22 mouse cellular contexts compared by ENCODE assay signal in the genomic region with DNA sequence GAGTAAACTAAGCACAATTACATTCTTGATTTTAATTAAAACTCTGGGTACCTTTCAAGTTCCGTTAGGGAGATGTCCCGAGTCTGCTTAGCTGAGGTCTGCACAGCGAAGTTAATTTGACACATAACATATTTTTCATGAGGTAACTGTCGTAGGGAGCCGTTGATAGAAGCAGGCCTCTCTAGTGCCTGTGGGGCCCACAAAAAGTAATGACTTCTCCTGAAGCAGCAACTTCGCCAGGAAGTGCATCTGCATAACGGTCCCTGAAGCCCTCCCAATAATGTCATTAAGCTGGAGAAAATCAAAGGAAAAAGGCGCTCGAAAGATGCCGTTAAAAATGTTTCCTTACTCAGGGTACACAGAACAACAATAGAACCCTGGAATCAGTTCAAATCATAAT.
A peak's percentile ranks its signal among the peaks of the same experiment; 100 is the strongest.
DNase-seq lines count a peak whose midpoint lies in the region; ATAC-seq and TF ChIP-seq lines count a peak whose summit lies in the region.
"Had no signal": no experiment of that assay in that cellular context is flagged by ENCODE, and none has a peak within 500 bp of the region (broad histone marks: within the 10 kb centered on the region; RNA-seq: fewer than 3 reads in every experiment).

No protein-coding gene starts in this region.

- peak overlapping the region; percentile 61; the same call in 1 of the 2 replicates for H3K27ac ChIP-seq in hindbrain, embryonic 13.5 days
- H3K27ac ChIP-seq in hindbrain, embryonic 12.5 days, result no peak overlapping the region
- H3K27ac ChIP-seq in hindbrain, postnatal 0 days, result no peak overlapping the region
- no peak overlapping the region for H3K27ac ChIP-seq in midbrain, embryonic 16.5 days (ENCODE audit: low read length)
- H3K27ac ChIP-seq: forebrain, embryonic 13.5 days; heart, embryonic 10.5 days; layer of hippocampus, adult 2 months; liver, embryonic 14.5 days; lung, embryonic 15.5 days; midbrain, embryonic 12.5 days had no signal

- no peak for TF ChIP-seq CTCF in brain, embryonic 14.5 days (IDR thresholded peaks at IDR 0.05; ENCODE audit: borderline replicate concordance, extremely low read depth, insufficient read depth, insufficient read length)
- no peak for TF ChIP-seq CTCF in hindbrain, postnatal 0 days (IDR thresholded peaks at IDR 0.05; ENCODE audit: low read depth)

- ATAC-seq in hindbrain, embryonic 13.5 days (ENCODE audit: low FRiP score), result 0 out of 2 replicates have a peak, but pooled peaks have one; percentile 32
- ATAC-seq in hindbrain, embryonic 12.5 days (ENCODE audit: low FRiP score), result no peak
- 0 out of 2 replicates have a peak, but pooled peaks have one; percentile 45 for ATAC-seq in hindbrain, postnatal 0 days
- ATAC-seq in midbrain, embryonic 16.5 days, result 0 out of 2 replicates have a peak, but pooled peaks have one; percentile 45

- WGBS in hindbrain, embryonic 13.5 days, result 52% methylated on average over 10 of the region's 10 CpGs
- WGBS in hindbrain, embryonic 12.5 days, result 70% methylated on average over 10 of the region's 10 CpGs
- 32% methylated on average over 10 of the region's 10 CpGs for WGBS in hindbrain, postnatal 0 days
- 59% methylated on average over 10 of the region's 10 CpGs for WGBS in midbrain, embryonic 16.5 days

- no peak overlapping the region for H3K4me3 ChIP-seq in hindbrain, embryonic 13.5 days
- no peak overlapping the region for H3K4me3 ChIP-seq in hindbrain, embryonic 12.5 days
- H3K4me3 ChIP-seq in hindbrain, postnatal 0 days (ENCODE audit: low read length), result no peak overlapping the region
- no peak overlapping the region for H3K4me3 ChIP-seq in midbrain, embryonic 16.5 days (ENCODE audit: low read depth, low read length)
- H3K4me3 ChIP-seq: erythroblast, embryonic 14.5 days; forebrain, embryonic 13.5 days; heart, embryonic 10.5 days; layer of hippocampus, adult 2 months; lung, embryonic 15.5 days; midbrain, embryonic 12.5 days had no signal

- peak; percentile 45 for DNase-seq in brain, embryonic 14.5 days (ENCODE audit: low read depth)
- DNase-seq in hindbrain, postnatal 0 days (ENCODE audit: low spot score), result peak; percentile 39
- DNase-seq in ovary, postnatal 36 days (ENCODE audit: low spot score), result no peak
- DNase-seq in frontal cortex, adult 2 months (ENCODE audit: extremely low spot score in 1 of 2, low spot score in 1 of 2), result no peak
- DNase-seq: adrenal gland, postnatal 36 days; B cell, adult 2 months; gastrocnemius, postnatal 36 days; kidney, adult 18-20 months; kidney, postnatal 10 days; lung, postnatal 4 days; right cerebral cortex, postnatal 25 days; thymus, adult 2 months had no signal

- peaks cover 16% of the 10 kb centered on the region for H3K4me1 ChIP-seq in hindbrain, embryonic 13.5 days (replicated peaks)
- peaks cover 6% of the 10 kb centered on the region; the same call in 1 of the 2 replicates for H3K4me1 ChIP-seq in hindbrain, embryonic 12.5 days
- peaks cover 5% of the 10 kb centered on the region; the same call in 1 of the 2 replicates for H3K4me1 ChIP-seq in hindbrain, postnatal 0 days (ENCODE audit: insufficient read depth, low read length)
- peaks cover 9% of the 10 kb centered on the region for H3K4me1 ChIP-seq in midbrain, embryonic 16.5 days (ENCODE audit: control insufficient read depth, insufficient read depth, low read length)
- H3K4me1 ChIP-seq: heart, embryonic 10.5 days; lung, embryonic 15.5 days had no signal

- H3K36me3 ChIP-seq in hindbrain, embryonic 13.5 days, result no peaks in the 10 kb centered on the region
- no peaks in the 10 kb centered on the region for H3K36me3 ChIP-seq in hindbrain, embryonic 12.5 days
- H3K36me3 ChIP-seq in hindbrain, postnatal 0 days (ENCODE audit: insufficient read depth, low read length), result no peaks in the 10 kb centered on the region
- no peaks in the 10 kb centered on the region for H3K36me3 ChIP-seq in midbrain, embryonic 16.5 days (ENCODE audit: control insufficient read depth, insufficient read depth, low read length)
- H3K36me3 ChIP-seq: heart, embryonic 10.5 days; lung, embryonic 15.5 days; midbrain, embryonic 12.5 days had no signal

- no peak overlapping the region for H3K9ac ChIP-seq in hindbrain, embryonic 13.5 days
- H3K9ac ChIP-seq in hindbrain, embryonic 12.5 days, result no peak overlapping the region
- H3K9ac ChIP-seq in hindbrain, postnatal 0 days (replicated peaks; ENCODE audit: low read length), result no peak overlapping the region
- no peak overlapping the region for H3K9ac ChIP-seq in midbrain, embryonic 16.5 days (ENCODE audit: low read depth, low read length)
- H3K9ac ChIP-seq: forebrain, embryonic 13.5 days; liver, embryonic 14.5 days; lung, embryonic 15.5 days; midbrain, embryonic 12.5 days had no signal

- no peaks in the 10 kb centered on the region for H3K9me3 ChIP-seq in hindbrain, embryonic 13.5 days
- H3K9me3 ChIP-seq in hindbrain, embryonic 12.5 days (replicated peaks), result no peaks in the 10 kb centered on the region
- no peaks in the 10 kb centered on the region for H3K9me3 ChIP-seq in hindbrain, postnatal 0 days (ENCODE audit: low read length)
- no peaks in the 10 kb centered on the region for H3K9me3 ChIP-seq in midbrain, embryonic 16.5 days (replicated peaks; ENCODE audit: control insufficient read depth, low read length, poor library complexity, severe bottlenecking)
- H3K9me3 ChIP-seq: forebrain, embryonic 13.5 days; heart, embryonic 10.5 days; lung, embryonic 15.5 days; midbrain, embryonic 12.5 days had no signal

- no peak overlapping the region for H3K4me2 ChIP-seq in hindbrain, embryonic 13.5 days
- no peak overlapping the region for H3K4me2 ChIP-seq in hindbrain, embryonic 12.5 days (replicated peaks)
- H3K4me2 ChIP-seq in hindbrain, postnatal 0 days (ENCODE audit: low read depth, low read length), result no peak overlapping the region
- no peak overlapping the region for H3K4me2 ChIP-seq in midbrain, embryonic 16.5 days (ENCODE audit: low read length)
- H3K4me2 ChIP-seq: forebrain, embryonic 13.5 days; lung, embryonic 15.5 days; midbrain, embryonic 12.5 days had no signal

- no peaks in the 10 kb centered on the region for H3K27me3 ChIP-seq in hindbrain, embryonic 13.5 days
- no peaks in the 10 kb centered on the region for H3K27me3 ChIP-seq in hindbrain, embryonic 12.5 days
- no peaks in the 10 kb centered on the region for H3K27me3 ChIP-seq in hindbrain, postnatal 0 days (ENCODE audit: insufficient read depth, low read length)
- H3K27me3 ChIP-seq in midbrain, embryonic 16.5 days (ENCODE audit: control insufficient read depth, insufficient read depth, low read depth, low read length), result no peaks in the 10 kb centered on the region
- H3K27me3 ChIP-seq: forebrain, embryonic 13.5 days; lung, embryonic 15.5 days; midbrain, embryonic 12.5 days had no signal

- TF ChIP-seq POLR2A in brain, embryonic 14.5 days (IDR thresholded peaks at IDR 0.05; ENCODE audit: borderline replicate concordance, extremely low read depth, insufficient read depth, insufficient read length, poor library complexity, severe bottlenecking), result no peak

Comparison
In these comparisons a context has a peak if more than half of its experiments do, and no peak if none do; other contexts are left out.
1. DNase-seq: peak in brain, embryonic 14.5 days (single experiment) and hindbrain, postnatal 0 days (single experiment); none in ovary, postnatal 36 days (single experiment) and frontal cortex, adult 2 months (0 of 2).